Mouse (Mus musculus): ENCODE data around the gene Plekhd1.

DNA sequence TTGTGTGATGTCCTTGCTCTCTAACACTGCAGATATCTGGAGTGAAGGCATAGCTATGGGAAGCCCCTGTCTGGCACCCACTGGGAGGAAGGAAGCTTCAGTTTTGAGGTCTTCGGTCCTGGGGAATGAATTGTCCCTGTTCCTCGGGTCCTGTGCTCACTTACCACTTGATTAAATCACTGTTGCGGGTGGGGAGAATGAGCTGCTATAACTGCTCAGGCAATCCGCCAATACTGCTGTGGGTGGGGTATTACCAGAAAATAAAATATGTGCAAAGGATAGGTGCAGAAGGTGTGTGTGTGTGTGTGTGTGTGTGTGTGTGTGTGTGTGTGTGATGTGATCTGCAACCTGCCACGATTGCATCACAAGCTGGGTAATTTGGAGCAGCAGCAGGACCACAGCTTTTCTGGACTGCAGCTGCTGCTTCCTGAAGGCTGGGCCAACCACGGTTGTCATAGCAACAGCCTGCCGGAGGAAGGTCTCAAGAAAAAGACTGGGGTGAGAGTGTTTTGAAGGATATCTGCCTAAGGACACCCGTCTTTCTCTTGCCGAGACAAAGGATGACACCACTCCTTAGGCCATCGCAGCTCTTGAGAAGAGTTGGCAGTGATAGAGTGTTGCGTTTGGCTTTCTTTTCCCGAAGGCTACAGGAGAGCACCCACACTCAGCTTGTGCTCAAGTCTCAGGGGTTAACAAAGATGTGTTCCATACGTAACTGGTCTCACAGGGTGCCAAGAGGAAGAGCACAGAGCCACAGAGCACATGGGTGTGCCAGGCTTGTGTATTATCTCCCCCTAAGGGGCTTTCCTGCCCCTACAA lies 44.3 kb downstream of the Plekhd1 start:
- no peak for TF ChIP-seq POLR2A (IDR thresholded peaks at IDR 0.05; ENCODE audit: low read depth, low read length)
- TF ChIP-seq CTCF (IDR thresholded peaks at IDR 0.05; ENCODE audit: borderline replicate concordance, insufficient read depth, low read length): no peak
